Mouse (Mus musculus): ENCODE results near the gene Gm19684. TPM values are rescaled to one million over a fixed set of nuclear protein-coding genes. Genes with fewer than 3 reads are reported as not detected.
"Not testable (repeated sequence)": the region's sequence is repeated elsewhere in the genome, so short reads cannot be mapped to it uniquely, and the experiment has no call there.

Gm19684 gene
- total RNA-seq, 4 experiments from 2014 or later: 0.29 TPM; not detected in 3

GRCm38 (mm10) chr17:36169753-36170152 is 48.3 kb downstream of the Gm19684 start:
- no peak for DNase-seq (ENCODE audit: low spot score in 2 of 2)

GRCm38 (mm10) chr17:36170287-36170814 is 48.9 kb downstream of the Gm19684 start:
- DNase-seq (ENCODE audit: low spot score in 2 of 2): no peak

- DNase-seq (ENCODE audit: low spot score in 2 of 2): not testable (repeated sequence)
These were observed 54.7 kb downstream of the Gm19684 start for GRCm38 (mm10) chr17:36176132-36176531.

GRCm38 (mm10) chr17:36178938-36179337 is 57.5 kb downstream of the Gm19684 start:
- DNase-seq (ENCODE audit: low spot score in 2 of 2): not testable (repeated sequence)

Other genes starting within 250 kb of the Gm19684 start
- gene Dhx16, start 241.9 kb upstream of the Gm19684 start, total RNA-seq (2022): 10 to 100 TPM; 13.5 to 16.8 (median 16.0) TPM
- 10 to 100 TPM; 52.7 to 68.7 (median 62.6) TPM for gene 2310061I04Rik, start 224.2 kb upstream of the Gm19684 start, total RNA-seq (2022)
- 1 to 10 TPM; 2.9 to 4.4 (median 3.6) TPM for gene Atat1, start 211.6 kb upstream of the Gm19684 start, total RNA-seq (2022)
- 10 to 100 TPM; 57.4 to 60.4 (median 58.1) TPM for gene Mrps18b, start 205.3 kb upstream of the Gm19684 start, total RNA-seq (2022)
- gene Ppp1r10, start 205.2 kb upstream of the Gm19684 start, total RNA-seq (2022): 10 to 100 TPM; 13.0 to 30.1 (median 14.3) TPM
- gene Abcf1, start 151.9 kb upstream of the Gm19684 start, total RNA-seq (2022): 10 to 100 TPM; 74.2 to 79.3 (median 78.7) TPM
- gene Gnl1, start 141.8 kb upstream of the Gm19684 start, total RNA-seq (2022): 10 to 100 TPM; 24.1 to 31.8 (median 29.1) TPM
- gene Prr3, start 141.4 kb upstream of the Gm19684 start, total RNA-seq (2022): 1 to 10 TPM; 1.5 to 2.5 (median 1.9) TPM
- 1 to 10 TPM in 1 of 4 experiments, under 1 TPM in 3; 0.82 to 1.6 (median 0.93) TPM for gene H2-T24, start 101.1 kb upstream of the Gm19684 start, total RNA-seq (2022)
- 1 to 10 TPM; 5.6 to 9.3 (median 7.1) TPM for gene H2-T23, start 88.8 kb upstream of the Gm19684 start, total RNA-seq (2022)
- gene H2-T22, start 78.9 kb upstream of the Gm19684 start, total RNA-seq (2022): 10 to 100 TPM; 11.7 to 14.0 (median 13.0) TPM
- gene Gm6034, start 78.7 kb upstream of the Gm19684 start, total RNA-seq (2022): not detected
- gene Gm11127, start 63.3 kb upstream of the Gm19684 start, total RNA-seq (2022): 1 to 10 TPM; 1.8 to 2.7 (median 2.2) TPM
- gene Gm7030, start 7.7 kb downstream of the Gm19684 start, total RNA-seq (2022): not detected
- not detected for gene Gm8909, start 46.9 kb downstream of the Gm19684 start, total RNA-seq (2022)
- gene H2-T3, start 68.6 kb downstream of the Gm19684 start, total RNA-seq (2022): not detected
- gene Rpp21, start 136.4 kb downstream of the Gm19684 start, total RNA-seq (2022): 10 to 100 TPM; 31.1 to 42.0 (median 33.5) TPM
- gene Trim39, start 150.6 kb downstream of the Gm19684 start, total RNA-seq (2022): 1 to 10 TPM; 5.5 to 9.7 (median 7.5) TPM
- gene H2-M10.2, start 164.8 kb downstream of the Gm19684 start, total RNA-seq (2022): not detected
- not detected for gene H2-M10.1, start 204.5 kb downstream of the Gm19684 start, total RNA-seq (2022)
- not detected for gene H2-M10.3, start 246.7 kb downstream of the Gm19684 start, total RNA-seq (2022)

Measured in gastrocnemius, adult 8-10 months (tissue).